Mouse (Mus musculus) testis, adult 2 months (tissue): Measurements from ENCODE around the gene Tnfaip2. TPM values are rescaled to one million over a fixed set of nuclear protein-coding genes. Genes with fewer than 3 reads are reported as not detected.

Experiments used
- H3K27ac ChIP-seq: fragments of 200-500 bp; 2 replicates; pipeline ENCODE4 v1.5.1; 2012; ENCODE audit warnings: low read depth, low read length; ENCODE audit not compliant: control insufficient read depth, insufficient read depth
- H3K27me3 ChIP-seq: fragments of 200-500 bp; 2 replicates; pipeline ENCODE4 v1.6.1; 2012; ENCODE audit warnings: mild to moderate bottlenecking, low read length, moderate library complexity; ENCODE audit not compliant: control insufficient read depth, insufficient read depth
- H3K36me3 ChIP-seq: fragments of 200-500 bp; 2 replicates; pipeline ENCODE4 v1.6.1; 2012; ENCODE audit warnings: mild to moderate bottlenecking, low read length; ENCODE audit not compliant: control insufficient read depth, insufficient read depth
- H3K4me1 ChIP-seq: fragments of 200-500 bp; 2 replicates; pipeline ENCODE4 v1.6.1; 2012; ENCODE audit warnings: low read length; ENCODE audit not compliant: control insufficient read depth, insufficient read depth
- H3K4me3 ChIP-seq: fragments of 200-500 bp; 2 replicates; pipeline ENCODE4 v1.5.1; 2012; ENCODE audit warnings: low read depth, mild to moderate bottlenecking, low read length, moderate library complexity, mixed read lengths; ENCODE audit not compliant: control insufficient read depth
- CTCF ChIP-seq: fragments of 200-500 bp; IDR thresholded peaks from 2 replicates; pipeline ENCODE4 v1.5.1; 2012; ENCODE audit warnings: low read depth, mild to moderate bottlenecking, inconsistent platforms, low read length, moderate library complexity; ENCODE audit not compliant: control insufficient read depth, insufficient read depth, insufficient replicate concordance
- POLR2A ChIP-seq: fragments of 200-500 bp; IDR thresholded peaks from 2 replicates; pipeline ENCODE4 v1.6.1; 2012; ENCODE audit warnings: low read depth, mild to moderate bottlenecking, inconsistent platforms, low read length, moderate library complexity; ENCODE audit not compliant: control insufficient read depth
- polyA plus RNA-seq: library from polyadenylated mRNA; depleted of rRNA; stranded (reverse); fragments of >200 nt; gene quantifications from 2 replicates; pipeline ENCODE4 v1.2.3, GENCODE M21; 2012

The Tnfaip2 gene
- polyA plus RNA-seq, 1 experiment, result 77.2 TPM

DNA sequence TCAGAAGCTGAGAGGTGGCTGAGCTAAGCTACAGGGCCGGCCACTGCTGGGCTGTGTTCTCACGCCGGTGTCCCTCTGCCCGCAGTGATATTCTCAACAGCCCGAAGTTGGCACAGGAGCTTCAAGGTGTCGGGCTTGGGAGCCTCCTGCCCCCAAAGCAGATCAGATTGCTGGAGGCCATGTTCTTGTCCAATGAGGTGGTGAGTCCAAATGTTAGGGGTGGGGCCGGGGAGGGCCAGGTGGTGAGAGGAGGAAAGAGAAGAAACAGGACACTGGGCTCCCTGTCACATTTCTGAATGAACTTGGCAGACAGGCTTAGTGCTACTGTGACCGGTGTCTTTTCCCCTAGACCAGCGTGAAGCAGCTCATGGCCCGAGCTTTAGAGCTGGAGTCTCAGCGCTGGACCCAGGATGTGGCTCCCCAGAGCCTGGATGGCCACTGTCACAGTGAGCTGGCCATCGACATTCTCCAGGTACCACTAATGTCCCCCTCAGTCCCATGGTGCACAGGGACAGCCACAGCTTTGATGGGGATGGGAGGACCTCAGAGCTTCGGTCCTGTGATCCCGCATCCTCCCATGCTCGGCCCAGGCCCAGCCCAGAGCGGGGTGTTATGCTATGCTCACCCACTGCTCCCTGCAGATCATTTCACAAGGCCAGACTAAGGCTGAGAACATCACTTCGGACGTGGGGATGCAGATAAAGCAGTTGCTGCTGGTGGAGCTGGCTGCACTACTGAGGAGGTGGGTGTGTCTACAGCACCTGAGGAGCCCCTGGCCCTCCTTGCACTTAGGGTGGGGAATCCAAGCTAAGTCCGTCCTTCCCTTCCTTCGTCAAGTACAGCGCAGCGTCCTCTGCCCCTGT, 5.9 kb downstream of the Tnfaip2 start:
- Histone ChIP-seq H3K4me1 (no peaks in the 10 kb centered on the region), H3K27me3 (no peaks in the 10 kb centered on the region)
- TF ChIP-seq CTCF (no peak), POLR2A (no peak)

DNA sequence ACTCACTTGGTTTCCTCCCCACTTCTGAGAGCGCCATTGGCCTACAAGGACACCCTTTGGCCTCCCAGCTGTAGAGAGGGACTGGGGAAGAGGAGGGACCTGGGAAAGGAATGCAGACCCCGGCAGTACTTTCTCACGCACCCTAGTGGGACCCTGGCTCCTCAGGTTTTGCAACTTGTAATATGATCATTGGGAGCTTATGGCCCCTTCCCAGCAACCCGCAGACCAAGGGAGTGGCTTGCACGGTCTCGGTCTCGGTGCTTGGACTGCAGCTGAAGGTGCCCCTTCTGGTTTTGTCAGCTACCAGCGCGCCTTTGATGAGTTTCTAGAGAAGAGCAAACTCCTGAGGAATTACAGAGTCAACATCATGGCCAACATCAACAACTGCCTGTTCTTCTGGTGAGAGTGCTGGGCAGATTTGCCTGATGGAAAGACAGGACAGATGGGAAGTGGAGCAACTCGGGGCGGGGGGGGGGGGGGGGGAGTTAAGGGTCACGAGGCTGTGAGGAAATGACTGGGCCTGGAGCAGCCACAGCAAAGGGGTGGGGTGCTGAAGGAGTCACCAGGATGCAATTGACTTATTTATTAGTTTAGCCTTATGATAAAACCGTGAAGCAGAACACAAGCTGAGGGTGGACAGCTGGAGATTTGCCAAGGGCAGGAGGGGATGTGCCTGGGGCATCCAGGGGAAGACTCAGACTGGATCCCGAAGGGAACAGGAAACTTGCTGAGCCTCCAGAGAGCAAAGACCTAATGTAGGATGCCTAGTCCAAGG, 6.8 kb downstream of the Tnfaip2 start:
- no peak for TF ChIP-seq POLR2A
- TF ChIP-seq CTCF, result no peak
- Histone ChIP-seq H3K27me3 (no peaks in the 10 kb centered on the region), H3K27ac (no peak overlapping the region), H3K4me1 (no peaks in the 10 kb centered on the region), H3K4me3 (no peak overlapping the region), H3K36me3 (no peaks in the 10 kb centered on the region)

More for the DNA sequence above, 5.9 kb downstream of the Tnfaip2 start:
- H3K27ac ChIP-seq, result no peak overlapping the region
- no peaks in the 10 kb centered on the region for H3K36me3 ChIP-seq
- no peak overlapping the region for H3K4me3 ChIP-seq

DNA sequence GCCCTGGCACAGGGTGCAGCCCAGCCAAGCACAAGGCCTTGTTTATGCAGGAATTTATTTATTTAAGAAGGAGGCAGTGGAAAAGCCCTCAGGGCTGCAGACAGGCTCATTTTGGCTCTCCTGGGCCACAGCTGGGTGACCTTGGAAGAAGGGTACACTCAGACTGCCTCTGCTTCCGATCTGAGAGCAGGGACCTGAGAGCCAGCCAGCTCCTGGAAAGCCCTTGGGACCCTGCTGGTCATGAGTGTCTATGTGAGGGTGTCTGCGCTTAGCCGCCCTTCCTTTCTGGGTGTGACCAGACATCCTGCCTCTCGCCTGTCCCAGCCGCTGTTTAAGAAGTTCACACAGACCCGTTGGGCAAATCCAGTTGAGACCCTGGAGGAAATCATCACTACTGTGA, 8.1 kb downstream of the Tnfaip2 start:
- Histone ChIP-seq H3K36me3 (no peaks in the 10 kb centered on the region), H3K27ac (no peak overlapping the region), H3K27me3 (no peaks in the 10 kb centered on the region), H3K4me3 (no peak overlapping the region), H3K4me1 (no peaks in the 10 kb centered on the region)
- no peak for TF ChIP-seq CTCF
- TF ChIP-seq POLR2A, result no peak

GRCm38 (mm10) chr12:111451561-111451960, 9.3 kb downstream of the Tnfaip2 start:
- Histone ChIP-seq H3K27me3 (no peaks in the 10 kb centered on the region), H3K4me1 (no peaks in the 10 kb centered on the region), H3K27ac (no peak overlapping the region), H3K36me3 (no peaks in the 10 kb centered on the region), H3K4me3 (no peak overlapping the region)
- no peak for TF ChIP-seq POLR2A
- TF ChIP-seq CTCF, result no peak

DNA sequence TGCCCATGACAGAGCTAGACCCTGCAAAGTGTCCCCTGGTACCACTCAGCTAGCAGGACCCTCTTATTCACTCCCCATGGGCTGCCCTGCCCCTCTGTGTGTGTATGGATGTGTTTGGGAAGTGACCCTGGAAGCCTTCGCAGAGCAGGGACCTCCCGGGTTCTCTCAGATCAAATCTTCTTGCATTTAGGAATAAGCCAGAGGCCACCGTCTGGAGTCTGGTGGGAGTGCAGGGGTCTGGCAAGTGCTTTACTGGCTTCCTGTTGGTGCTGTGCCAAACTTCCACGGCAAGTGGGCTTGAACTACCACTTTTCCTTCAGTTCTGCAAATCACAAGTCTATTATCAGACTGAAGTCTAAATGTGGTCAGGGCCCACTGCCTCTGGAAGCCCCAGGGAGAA, 11.8 kb downstream of the Tnfaip2 start:
- no peak overlapping the region for H3K4me3 ChIP-seq
- no peaks in the 10 kb centered on the region for H3K36me3 ChIP-seq
- H3K4me1 ChIP-seq, result no peaks in the 10 kb centered on the region
- no peak overlapping the region for H3K27ac ChIP-seq
- TF ChIP-seq CTCF (no peak), POLR2A (no peak)
- no peaks in the 10 kb centered on the region for H3K27me3 ChIP-seq

DNA sequence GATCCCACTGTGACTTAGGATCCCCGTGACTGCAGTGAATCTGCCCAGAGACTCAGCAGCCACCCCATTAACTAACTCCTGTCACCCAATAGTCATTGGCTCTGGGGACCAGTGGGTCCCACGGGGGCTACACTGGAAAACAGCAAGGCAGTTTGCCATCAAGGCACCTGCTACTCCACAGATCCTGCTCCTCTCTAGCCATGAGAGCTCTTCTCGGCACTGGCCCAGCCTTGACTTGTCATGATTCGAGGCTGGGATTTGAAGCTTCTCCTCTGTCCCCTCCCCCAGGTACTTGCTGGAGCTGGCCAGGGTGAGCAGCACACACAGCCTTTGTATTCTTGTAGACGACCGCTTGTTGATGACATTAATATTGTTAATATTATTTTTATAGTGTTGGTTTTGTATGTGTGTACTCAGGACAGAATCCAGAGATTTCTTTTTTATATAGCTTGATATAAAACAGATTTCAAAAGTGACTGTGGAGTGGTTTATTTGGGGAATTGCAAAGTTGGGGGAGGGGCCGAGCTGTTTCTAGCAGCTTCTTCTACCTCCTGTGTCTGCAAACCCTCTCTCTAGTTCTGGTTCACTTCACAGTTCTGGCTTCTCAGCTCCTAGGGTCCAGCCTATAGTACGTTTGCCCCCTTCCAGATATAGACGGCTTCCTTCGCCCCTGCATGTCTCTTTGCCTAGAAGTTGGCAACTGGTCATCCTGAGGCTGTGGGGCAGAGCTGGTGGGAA, 12.4 kb downstream of the Tnfaip2 start:
- Histone ChIP-seq H3K27me3 (no peaks in the 10 kb centered on the region), H3K36me3 (no peaks in the 10 kb centered on the region)
- TF ChIP-seq POLR2A, result no peak
- no peak for TF ChIP-seq CTCF

GRCm38 (mm10) chr12:111455311-111455846, 13.1 kb downstream of the Tnfaip2 start:
- no peak for TF ChIP-seq POLR2A
- no peak for TF ChIP-seq CTCF
- H3K36me3 ChIP-seq, result no peaks in the 10 kb centered on the region
- no peaks in the 10 kb centered on the region for H3K27me3 ChIP-seq
- no peak overlapping the region for H3K4me3 ChIP-seq
- no peaks in the 10 kb centered on the region for H3K4me1 ChIP-seq
- H3K27ac ChIP-seq, result no peak overlapping the region

More for the DNA sequence above, 12.4 kb downstream of the Tnfaip2 start:
- no peak overlapping the region for H3K4me3 ChIP-seq
- no peaks in the 10 kb centered on the region for H3K4me1 ChIP-seq
- H3K27ac ChIP-seq, result no peak overlapping the region
